Mouse (Mus musculus) A20 (cell line): ENCODE data around the gene Srd5a1.
"Not testable (repeated sequence)": the region's sequence is repeated elsewhere in the genome, so short reads cannot be mapped to it uniquely, and the experiment has no call there.

Source experiments
- DNase-seq: peaks from one replicate; pipeline ENCODE4 v3.0.0-alpha.2; 2011; ENCODE audit warnings: low read depth, low spot score

The Srd5a1 gene

GRCm38 (mm10) chr13:69576676-69577075 lies 34.6 kb downstream of the Srd5a1 start:
- DNase-seq: no peak

GRCm38 (mm10) chr13:69572594-69572993 lies 38.6 kb downstream of the Srd5a1 start:
- DNase-seq: no peak

- peak; percentile 19 for DNase-seq
Measured at GRCm38 (mm10) chr13:69569201-69569600, 42.0 kb downstream of the Srd5a1 start.

- DNase-seq: not testable (repeated sequence)
Measured at GRCm38 (mm10) chr13:69565401-69565800, 45.8 kb downstream of the Srd5a1 start.

GRCm38 (mm10) chr13:69564573-69564972 lies 46.7 kb downstream of the Srd5a1 start:
- DNase-seq: no peak

GRCm38 (mm10) chr13:69563905-69564304 lies 47.3 kb downstream of the Srd5a1 start:
- no peak for DNase-seq

- DNase-seq: no peak
Measured at GRCm38 (mm10) chr13:69562654-69563574, 48.3 kb downstream of the Srd5a1 start.

- DNase-seq: no peak
Measured at GRCm38 (mm10) chr13:69562004-69562403, 49.2 kb downstream of the Srd5a1 start.

GRCm38 (mm10) chr13:69559291-69559961 lies 51.8 kb downstream of the Srd5a1 start:
- peak; percentile 47 for DNase-seq

- DNase-seq: no peak
Measured at GRCm38 (mm10) chr13:69558098-69558660, 53.1 kb downstream of the Srd5a1 start.

- no peak for DNase-seq
Measured at GRCm38 (mm10) chr13:69556728-69557127, 54.5 kb downstream of the Srd5a1 start.

GRCm38 (mm10) chr13:69555957-69556482 lies 55.2 kb downstream of the Srd5a1 start:
- no peak for DNase-seq

- no peak for DNase-seq
Measured at GRCm38 (mm10) chr13:69555045-69555444, 56.2 kb downstream of the Srd5a1 start.

GRCm38 (mm10) chr13:69554255-69554654 lies 57.0 kb downstream of the Srd5a1 start:
- DNase-seq: no peak

- peak; percentile 55 for DNase-seq
Measured at GRCm38 (mm10) chr13:69553024-69553423, 58.2 kb downstream of the Srd5a1 start.

GRCm38 (mm10) chr13:69550831-69551230 lies 60.4 kb downstream of the Srd5a1 start:
- DNase-seq: no peak

GRCm38 (mm10) chr13:69549980-69550379 lies 61.3 kb downstream of the Srd5a1 start:
- DNase-seq: no peak

- no peak for DNase-seq
Measured at GRCm38 (mm10) chr13:69547488-69548180, 63.6 kb downstream of the Srd5a1 start.

GRCm38 (mm10) chr13:69545019-69545418 lies 66.2 kb downstream of the Srd5a1 start:
- DNase-seq: peak; percentile 61

GRCm38 (mm10) chr13:69543595-69543994 lies 67.6 kb downstream of the Srd5a1 start:
- no peak for DNase-seq

- no peak for DNase-seq
Measured at GRCm38 (mm10) chr13:69542571-69543352, 68.5 kb downstream of the Srd5a1 start.
